Mouse (Mus musculus) stomach, embryonic 14.5 days (tissue): ENCODE results near the gene Grb7. TPM values are rescaled to one million over a fixed set of nuclear protein-coding genes. Genes with fewer than 3 reads are reported as not detected.
A peak's percentile ranks its signal among the peaks of the same experiment; 100 is the strongest.

ENCODE experiments used
- ATAC-seq: fragments of 200-750 bp; cut with Nextera tagmentation; 2 replicates; pipeline ENCODE4 v1.8.0; 2017; ENCODE audit warnings: low read depth, moderate TSS enrichment; ENCODE audit not compliant: insufficient number of reproducible peaks, insufficient read depth, low FRiP score
- H3K27ac ChIP-seq: fragments of 300-500 bp; sonication (generic); 2 replicates; pipeline ENCODE4 v1.5.1; 2014; ENCODE audit warnings: mild to moderate bottlenecking, low read length, moderate library complexity, mixed read lengths
- H3K27me3 ChIP-seq: fragments of 300-500 bp; sonication (generic); 2 replicates; pipeline ENCODE4 v1.6.1; 2014; ENCODE audit warnings: low read length, control low read depth, mixed read lengths; ENCODE audit not compliant: control insufficient read depth, insufficient read depth
- H3K36me3 ChIP-seq: fragments of 300-500 bp; sonication (generic); 2 replicates; pipeline ENCODE4 v1.6.1; 2014; ENCODE audit warnings: mild to moderate bottlenecking, control low read depth, low read length, moderate library complexity, mixed read lengths; ENCODE audit not compliant: control insufficient read depth, insufficient read depth
- H3K4me1 ChIP-seq: fragments of 300-500 bp; sonication (generic); 2 replicates; pipeline ENCODE4 v1.6.1; 2014; ENCODE audit warnings: low read length, control low read depth, mixed read lengths; ENCODE audit not compliant: control insufficient read depth, insufficient read depth
- H3K4me2 ChIP-seq: fragments of 300-500 bp; sonication (generic); replicated peaks from 2 replicates; pipeline ENCODE4 v1.6.1; 2014; ENCODE audit warnings: low read depth, low read length, control low read depth
- H3K4me3 ChIP-seq: fragments of 300-500 bp; sonication (generic); 2 replicates; pipeline ENCODE4 v1.5.1; 2014; ENCODE audit warnings: low read depth, low read length, control low read depth
- H3K9ac ChIP-seq: fragments of 300-500 bp; sonication (generic); replicated peaks from 2 replicates; pipeline ENCODE4 v1.6.1; 2014; ENCODE audit warnings: low read depth, mild to moderate bottlenecking, control low read depth, low read length, moderate library complexity, mixed read lengths
- H3K9me3 ChIP-seq: fragments of 300-500 bp; sonication (generic); 2 replicates; pipeline ENCODE4 v1.6.1; 2016; ENCODE audit warnings: low read depth, low read length, control low read depth; ENCODE audit not compliant: control insufficient read depth
- WGBS: fragments of 180-500 bp; shearing (Covaris S2); extraction: QIAGEN DNeasy Blood & Tissue Kit; methylation state at CpG from one replicate; pipeline ENCODE4 v1.1.7; 2014; 5-methylcytosine and 5-hydroxymethylcytosine counted together
- polyA plus RNA-seq: library from polyadenylated mRNA; unstranded; fragments of >200 nt; fragmentation: Nextera tagmentation; extraction: Ambion mirVana; gene quantifications from 2 replicates; pipeline ENCODE4 v1.2.1, GENCODE M21; 2014

Gene Grb7
- polyA plus RNA-seq, 1 experiment from 2014 or later: 44.0 TPM

GRCm38 (mm10) chr11:98456945-98457344 is 10.8 kb downstream of the Grb7 start:
- H3K36me3 ChIP-seq: no peaks in the 10 kb centered on the region
- H3K4me1 ChIP-seq: 0 out of 2 replicates have a peak, but pooled peaks cover 6% of the 10 kb centered on the region
- H3K27ac ChIP-seq: peak overlapping the region; percentile 44; the same call in 1 of the 2 replicates
- peaks cover 16% of the 10 kb centered on the region; the same call in 1 of the 2 replicates for H3K27me3 ChIP-seq
- peak overlapping the region; percentile 25; the same call in 1 of the 2 replicates for H3K9ac ChIP-seq
- no peaks in the 10 kb centered on the region for H3K9me3 ChIP-seq
- H3K4me3 ChIP-seq: peak overlapping the region; percentile 39
- peak overlapping the region; percentile 65 for H3K4me2 ChIP-seq
- ATAC-seq: peak; percentile 15; the same call in 1 of the 2 replicates
- WGBS: 19% methylated on average over 9 of the region's 9 CpGs

GRCm38 (mm10) chr11:98457367-98458120 is 11.3 kb downstream of the Grb7 start:
- H3K27me3 ChIP-seq: peaks cover 16% of the 10 kb centered on the region; the same call in 1 of the 2 replicates
- peak overlapping the region; percentile 65 for H3K4me2 ChIP-seq
- WGBS: 1% methylated on average over 38 of the region's 64 CpGs
- H3K9ac ChIP-seq: peak overlapping the region; percentile 25; the same call in 1 of the 2 replicates
- H3K4me3 ChIP-seq: peak overlapping the region; percentile 39
- peak overlapping the region; percentile 44; the same call in 1 of the 2 replicates for H3K27ac ChIP-seq
- H3K9me3 ChIP-seq: no peaks in the 10 kb centered on the region
- no peaks in the 10 kb centered on the region for H3K36me3 ChIP-seq
- 0 out of 2 replicates have a peak, but pooled peaks cover 6% of the 10 kb centered on the region for H3K4me1 ChIP-seq
- peak; percentile 83 for ATAC-seq

- ATAC-seq: no peak; the same call in 1 of the 2 replicates
- no peak overlapping the region for H3K27ac ChIP-seq
These were observed 12.2 kb downstream of the Grb7 start for GRCm38 (mm10) chr11:98458121-98458990.

GRCm38 (mm10) chr11:98459071-98459741 is 13.0 kb downstream of the Grb7 start:
- 20% methylated on average over 11 of the region's 11 CpGs for WGBS
- peaks cover 16% of the 10 kb centered on the region; the same call in 1 of the 2 replicates for H3K27me3 ChIP-seq
- H3K9ac ChIP-seq: no peak overlapping the region
- H3K4me3 ChIP-seq: no peak overlapping the region
- H3K27ac ChIP-seq: no peak overlapping the region
- no peak overlapping the region for H3K4me2 ChIP-seq
- no peak for ATAC-seq
- H3K36me3 ChIP-seq: no peaks in the 10 kb centered on the region
- no peaks in the 10 kb centered on the region for H3K9me3 ChIP-seq
- H3K4me1 ChIP-seq: 0 out of 2 replicates have a peak, but pooled peaks cover 6% of the 10 kb centered on the region

More at GRCm38 (mm10) chr11:98458121-98458990, 12.2 kb downstream of the Grb7 start:
- H3K4me3 ChIP-seq: peak overlapping the region; percentile 39
- no peaks in the 10 kb centered on the region for H3K9me3 ChIP-seq
- 0 out of 2 replicates have a peak, but pooled peaks cover 6% of the 10 kb centered on the region for H3K4me1 ChIP-seq
- 3% methylated on average over 30 of the region's 30 CpGs for WGBS
- H3K27me3 ChIP-seq: peaks cover 16% of the 10 kb centered on the region; the same call in 1 of the 2 replicates
- peak overlapping the region; percentile 65 for H3K4me2 ChIP-seq
- H3K9ac ChIP-seq: peak overlapping the region; percentile 25; the same call in 1 of the 2 replicates
- no peaks in the 10 kb centered on the region for H3K36me3 ChIP-seq

GRCm38 (mm10) chr11:98459860-98460259 is 13.7 kb downstream of the Grb7 start:
- H3K36me3 ChIP-seq: no peaks in the 10 kb centered on the region
- H3K27ac ChIP-seq: no peak overlapping the region
- no peak for ATAC-seq
- H3K4me2 ChIP-seq: no peak overlapping the region
- no peak overlapping the region for H3K4me3 ChIP-seq
- 83% methylated on average over 9 of the region's 9 CpGs for WGBS
- H3K9ac ChIP-seq: no peak overlapping the region
- peaks cover 16% of the 10 kb centered on the region; the same call in 1 of the 2 replicates for H3K27me3 ChIP-seq
- no peaks in the 10 kb centered on the region for H3K9me3 ChIP-seq
- H3K4me1 ChIP-seq: 0 out of 2 replicates have a peak, but pooled peaks cover 6% of the 10 kb centered on the region

GRCm38 (mm10) chr11:98461109-98461720 is 15.0 kb downstream of the Grb7 start:
- 45% methylated on average over 6 of the region's 6 CpGs for WGBS
- Histone ChIP-seq H3K9ac (no peak overlapping the region), H3K4me2 (no peak overlapping the region), H3K4me3 (no peak overlapping the region), H3K27me3 (peaks cover 16% of the 10 kb centered on the region; the same call in 1 of the 2 replicates), H3K27ac (no peak overlapping the region), H3K4me1 (0 out of 2 replicates have a peak, but pooled peaks cover 6% of the 10 kb centered on the region), H3K9me3 (no peaks in the 10 kb centered on the region), H3K36me3 (no peaks in the 10 kb centered on the region)
- ATAC-seq: no peak

GRCm38 (mm10) chr11:98462255-98462654 is 16.1 kb downstream of the Grb7 start:
- no peaks in the 10 kb centered on the region for H3K9me3 ChIP-seq
- 91% methylated on average over 6 of the region's 6 CpGs for WGBS
- H3K4me2 ChIP-seq: no peak overlapping the region
- H3K27ac ChIP-seq: no peak overlapping the region
- no peak for ATAC-seq
- H3K9ac ChIP-seq: no peak overlapping the region
- 0 out of 2 replicates have a peak, but pooled peaks cover 2% of the 10 kb centered on the region for H3K4me1 ChIP-seq
- peaks cover 16% of the 10 kb centered on the region; the same call in 1 of the 2 replicates for H3K27me3 ChIP-seq
- no peak overlapping the region for H3K4me3 ChIP-seq
- no peaks in the 10 kb centered on the region for H3K36me3 ChIP-seq
